Mouse (Mus musculus) limb, embryonic 12.5 days (tissue): ENCODE results near the gene Vps11. TPM values are rescaled to one million over a fixed set of nuclear protein-coding genes. Genes with fewer than 3 reads are reported as not detected.
A peak's percentile ranks its signal among the peaks of the same experiment; 100 is the strongest.
"Not testable (repeated sequence)": the region's sequence is repeated elsewhere in the genome, so short reads cannot be mapped to it uniquely, and the experiment has no call there.

Experiments
- ATAC-seq: fragments of 200-750 bp; cut with Nextera tagmentation; 2 replicates; pipeline ENCODE4 v1.8.0; 2017; ENCODE audit warnings: low read depth, moderate TSS enrichment; ENCODE audit not compliant: insufficient number of reproducible peaks, insufficient read depth, low FRiP score, low TSS enrichment
- H3K27ac ChIP-seq: fragments of 300-500 bp; sonication (generic); 2 replicates; pipeline ENCODE4 v1.5.1; 2016; ENCODE audit warnings: mild to moderate bottlenecking, moderate library complexity
- H3K27me3 ChIP-seq: fragments of 300-500 bp; sonication (generic); 2 replicates; pipeline ENCODE4 v1.6.1; 2016; ENCODE audit warnings: mild to moderate bottlenecking, moderate library complexity
- H3K36me3 ChIP-seq: fragments of 300-500 bp; sonication (generic); 2 replicates; pipeline ENCODE4 v1.6.1; 2016; ENCODE audit warnings: mild to moderate bottlenecking, moderate library complexity
- H3K4me1 ChIP-seq: fragments of 300-500 bp; sonication (generic); replicated peaks from 2 replicates; pipeline ENCODE4 v1.6.1; 2016
- H3K4me2 ChIP-seq: fragments of 300-500 bp; sonication (generic); 2 replicates; pipeline ENCODE4 v1.6.1; 2016; ENCODE audit warnings: mild to moderate bottlenecking, moderate library complexity
- H3K4me3 ChIP-seq: fragments of 300-500 bp; sonication (generic); replicated peaks from 2 replicates; pipeline ENCODE4 v1.5.1; 2016; ENCODE audit warnings: mild to moderate bottlenecking
- H3K9ac ChIP-seq: fragments of 300-500 bp; sonication (generic); replicated peaks from 2 replicates; pipeline ENCODE4 v1.6.1; 2016; ENCODE audit warnings: mild to moderate bottlenecking, moderate library complexity
- H3K9me3 ChIP-seq: fragments of 300-500 bp; sonication (generic); 2 replicates; pipeline ENCODE4 v1.6.1; 2016; ENCODE audit warnings: mild to moderate bottlenecking, moderate library complexity
- WGBS: fragments of 180-500 bp; shearing (Covaris S2); methylation state at CpG from one replicate; pipeline ENCODE4 v1.1.7; 2016; 5-methylcytosine and 5-hydroxymethylcytosine counted together
- polyA plus RNA-seq: library from polyadenylated mRNA; unstranded; fragments of >200 nt; fragmentation: Nextera tagmentation; extraction: Ambion mirVana; gene quantifications from 2 replicates; pipeline ENCODE4 v1.2.1, GENCODE M21; 2016

Vps11 gene
- polyA plus RNA-seq, 1 experiment from 2014 or later, result 28.9 TPM

GRCm38 (mm10) chr9:44398087-44398486 is 36.6 kb upstream of the Vps11 start:
- H3K27me3 ChIP-seq, result peaks cover 15% of the 10 kb centered on the region
- H3K4me3 ChIP-seq, result peak overlapping the region; percentile 73; the same call in 1 of the 2 replicates
- no peak for ATAC-seq
- H3K4me2 ChIP-seq, result peak overlapping the region; percentile 97
- peak overlapping the region; percentile 37; the same call in 1 of the 2 replicates for H3K9ac ChIP-seq
- no peak overlapping the region for H3K27ac ChIP-seq
- H3K36me3 ChIP-seq, result peaks cover 39% of the 10 kb centered on the region
- H3K4me1 ChIP-seq, result peaks cover 16% of the 10 kb centered on the region
- no peaks in the 10 kb centered on the region for H3K9me3 ChIP-seq
- 13% methylated on average over 4 of the region's 4 CpGs for WGBS

- peak within 1 kb of the TSS; percentile 73 for H3K4me3 ChIP-seq
- WGBS, result under 1% methylated on average over 43 of the region's 43 CpGs
- H3K27ac ChIP-seq, result peak within 1 kb of the TSS; percentile 20; the same call in 1 of the 2 replicates
- peak; percentile 96 for ATAC-seq
- H3K4me2 ChIP-seq, result peak within 1 kb of the TSS; percentile 97
- H3K27me3 ChIP-seq, result peaks cover 15% of the 10 kb centered on the region
- no peaks in the 10 kb centered on the region for H3K9me3 ChIP-seq
- H3K4me1 ChIP-seq, result peaks cover 16% of the 10 kb centered on the region
- H3K36me3 ChIP-seq, result peaks cover 36% of the 10 kb centered on the region
- H3K9ac ChIP-seq, result peak within 1 kb of the TSS; percentile 79
Observed at GRCm38 (mm10) chr9:44396684-44397411, 35.4 kb upstream of the Vps11 start, which contains the start of gene Slc37a4. Gene Slc37a4, plus strand, starts transcription at chr9:44396852.

- Histone ChIP-seq H3K9ac (no peak overlapping the region), H3K9me3 (no peaks in the 10 kb centered on the region), H3K4me3 (no peak overlapping the region), H3K36me3 (peaks cover 64% of the 10 kb centered on the region), H3K4me1 (no peaks in the 10 kb centered on the region), H3K27me3 (no peaks in the 10 kb centered on the region), H3K4me2 (no peak overlapping the region), H3K27ac (no peak overlapping the region)
- ATAC-seq, result 0 out of 2 replicates have a peak, but pooled peaks have one; percentile 64
- 50% methylated on average over 4 of the region's 4 CpGs for WGBS
Observed at GRCm38 (mm10) chr9:44391466-44391865, 30.0 kb upstream of the Vps11 start.

GRCm38 (mm10) chr9:44389273-44389672 is 27.8 kb upstream of the Vps11 start:
- ATAC-seq, result no peak
- Histone ChIP-seq H3K27me3 (no peaks in the 10 kb centered on the region), H3K36me3 (peaks cover 86% of the 10 kb centered on the region), H3K4me3 (no peak overlapping the region), H3K4me2 (no peak overlapping the region), H3K4me1 (no peaks in the 10 kb centered on the region), H3K9me3 (no peaks in the 10 kb centered on the region), H3K9ac (no peak overlapping the region), H3K27ac (no peak overlapping the region)
- WGBS, result 70% methylated on average over 8 of the region's 8 CpGs

- no peaks in the 10 kb centered on the region for H3K9me3 ChIP-seq
Observed at GRCm38 (mm10) chr9:44387221-44387620, 25.8 kb upstream of the Vps11 start.

GRCm38 (mm10) chr9:44384596-44384995 is 23.1 kb upstream of the Vps11 start:
- no peaks in the 10 kb centered on the region for H3K9me3 ChIP-seq
- H3K27ac ChIP-seq, result no peak overlapping the region
- H3K4me3 ChIP-seq, result no peak overlapping the region
- peaks cover 11% of the 10 kb centered on the region for H3K4me1 ChIP-seq
- no peaks in the 10 kb centered on the region for H3K27me3 ChIP-seq
- 90% methylated on average over 13 of the region's 13 CpGs for WGBS
- ATAC-seq, result no peak
- H3K9ac ChIP-seq, result no peak overlapping the region
- H3K36me3 ChIP-seq, result peaks cover 92% of the 10 kb centered on the region
- H3K4me2 ChIP-seq, result no peak overlapping the region

More at GRCm38 (mm10) chr9:44387221-44387620, 25.8 kb upstream of the Vps11 start:
- H3K9ac ChIP-seq, result no peak overlapping the region
- no peak overlapping the region for H3K27ac ChIP-seq
- peaks cover 98% of the 10 kb centered on the region for H3K36me3 ChIP-seq
- no peak overlapping the region for H3K4me3 ChIP-seq
- H3K4me2 ChIP-seq, result no peak overlapping the region
- H3K4me1 ChIP-seq, result no peaks in the 10 kb centered on the region
- no peak for ATAC-seq
- WGBS, result 86% methylated on average over 3 of the region's 3 CpGs
- no peaks in the 10 kb centered on the region for H3K27me3 ChIP-seq

GRCm38 (mm10) chr9:44379862-44380261 is 18.4 kb upstream of the Vps11 start:
- peak overlapping the region; percentile 92 for H3K4me2 ChIP-seq
- H3K27ac ChIP-seq, result peak overlapping the region; percentile 80
- peak overlapping the region; percentile 90 for H3K9ac ChIP-seq
- no peaks in the 10 kb centered on the region for H3K9me3 ChIP-seq
- H3K36me3 ChIP-seq, result peaks cover 44% of the 10 kb centered on the region
- 0 out of 2 replicates have a peak, but pooled peaks have one; percentile 5 for ATAC-seq
- WGBS, result 9% methylated on average over 15 of the region's 15 CpGs
- no peaks in the 10 kb centered on the region for H3K27me3 ChIP-seq
- H3K4me3 ChIP-seq, result peak overlapping the region; percentile 87
- H3K4me1 ChIP-seq, result peaks cover 16% of the 10 kb centered on the region

GRCm38 (mm10) chr9:44379054-44379834 is 17.8 kb upstream of the Vps11 start, which contains the start of gene Hyou1:
Gene Hyou1, plus strand, starts transcription at chr9:44379490.
- Histone ChIP-seq H3K4me2 (peak within 1 kb of the TSS; percentile 92), H3K27me3 (no peaks in the 10 kb centered on the region), H3K36me3 (peaks cover 38% of the 10 kb centered on the region), H3K9me3 (no peaks in the 10 kb centered on the region), H3K9ac (peak within 1 kb of the TSS; percentile 90), H3K4me1 (peaks cover 16% of the 10 kb centered on the region), H3K4me3 (peak within 1 kb of the TSS; percentile 87), H3K27ac (peak within 1 kb of the TSS; percentile 82)
- under 1% methylated on average over 83 of the region's 83 CpGs for WGBS
- ATAC-seq, result peak; percentile 96

- no peak for ATAC-seq
- Histone ChIP-seq H3K9ac (peak overlapping the region; percentile 90), H3K9me3 (no peaks in the 10 kb centered on the region), H3K27ac (no peak overlapping the region; the same call in 1 of the 2 replicates), H3K4me2 (peak overlapping the region; percentile 66), H3K27me3 (no peaks in the 10 kb centered on the region), H3K4me1 (peaks cover 16% of the 10 kb centered on the region), H3K4me3 (peak overlapping the region; percentile 87), H3K36me3 (peaks cover 28% of the 10 kb centered on the region)
- 88% methylated on average over 5 of the region's 5 CpGs for WGBS
Observed at GRCm38 (mm10) chr9:44378153-44378730, 16.8 kb upstream of the Vps11 start.

GRCm38 (mm10) chr9:44377335-44377734 is 15.9 kb upstream of the Vps11 start:
- not testable (repeated sequence) for H3K27ac ChIP-seq

GRCm38 (mm10) chr9:44376141-44376540 is 14.7 kb upstream of the Vps11 start:
- H3K4me3 ChIP-seq, result no peak overlapping the region
- H3K4me2 ChIP-seq, result no peak overlapping the region
- H3K9ac ChIP-seq, result no peak overlapping the region
- no peaks in the 10 kb centered on the region for H3K27me3 ChIP-seq
- no peak for ATAC-seq
- no peak overlapping the region for H3K27ac ChIP-seq
- H3K36me3 ChIP-seq, result peaks cover 7% of the 10 kb centered on the region
- peaks cover 16% of the 10 kb centered on the region for H3K4me1 ChIP-seq
- no peaks in the 10 kb centered on the region for H3K9me3 ChIP-seq
- WGBS, result 90% methylated on average over 6 of the region's 6 CpGs

More at GRCm38 (mm10) chr9:44377335-44377734, 15.9 kb upstream of the Vps11 start:
- H3K4me3 ChIP-seq, H3K9ac ChIP-seq, H3K27me3 ChIP-seq, H3K9me3 ChIP-seq, H3K4me2 ChIP-seq, ATAC-seq: not testable (repeated sequence)
- 84% methylated on average over 2 of the region's 2 CpGs for WGBS
- peaks cover 16% of the 10 kb centered on the region for H3K4me1 ChIP-seq
- peaks cover 19% of the 10 kb centered on the region for H3K36me3 ChIP-seq
